Mouse (Mus musculus) liver, embryonic 16.5 days (tissue): ENCODE measurements around the gene Isoc2b. TPM values are rescaled to one million over a fixed set of nuclear protein-coding genes. Genes with fewer than 3 reads are reported as not detected.
A peak's percentile ranks its signal among the peaks of the same experiment; 100 is the strongest.

Experiments used
- ATAC-seq: fragments of 200-750 bp; cut with Nextera tagmentation; 2 replicates; pipeline ENCODE4 v1.8.0; 2017; ENCODE audit warnings: low read depth, mild to moderate bottlenecking, moderate number of reproducible peaks, moderate library complexity
- H3K27ac ChIP-seq: fragments of 300-500 bp; sonication (generic); 2 replicates; pipeline ENCODE4 v1.5.1; 2014; ENCODE audit warnings: mild to moderate bottlenecking, low read length
- H3K27me3 ChIP-seq: fragments of 300-500 bp; sonication (generic); 2 replicates; pipeline ENCODE4 v1.6.1; 2014; ENCODE audit warnings: low read depth, low read length, mixed read lengths; ENCODE audit not compliant: control insufficient read depth, insufficient read depth
- H3K36me3 ChIP-seq: fragments of 300-500 bp; sonication (generic); 2 replicates; pipeline ENCODE4 v1.6.1; 2014; ENCODE audit warnings: mild to moderate bottlenecking; ENCODE audit not compliant: control insufficient read depth, insufficient read depth
- H3K4me1 ChIP-seq: fragments of 300-500 bp; sonication (generic); 2 replicates; pipeline ENCODE4 v1.6.1; 2014; ENCODE audit warnings: low read depth, low read length, mixed read lengths; ENCODE audit not compliant: control insufficient read depth
- H3K4me2 ChIP-seq: fragments of 300-500 bp; sonication (generic); 2 replicates; pipeline ENCODE4 v1.6.1; 2014; ENCODE audit warnings: low read depth, low read length, mixed read lengths
- H3K4me3 ChIP-seq: fragments of 300-500 bp; sonication (generic); 2 replicates; pipeline ENCODE4 v1.5.1; 2014; ENCODE audit warnings: low read depth, mild to moderate bottlenecking, low read length
- H3K9ac ChIP-seq: fragments of 300-500 bp; sonication (generic); 2 replicates; pipeline ENCODE4 v1.6.1; 2014; ENCODE audit warnings: low read depth, low read length
- H3K9me3 ChIP-seq: fragments of 300-500 bp; sonication (generic); replicated peaks from 2 replicates; pipeline ENCODE4 v1.6.1; 2016; ENCODE audit warnings: low read length; ENCODE audit not compliant: control insufficient read depth
- WGBS: fragments of 180-500 bp; shearing (Covaris S2); extraction: QIAGEN DNeasy Blood & Tissue Kit; methylation state at CpG from one replicate; pipeline ENCODE4 v1.1.7; 2014; ENCODE audit not compliant: insufficient replicate concordance; 5-methylcytosine and 5-hydroxymethylcytosine counted together
- polyA plus RNA-seq: library from polyadenylated mRNA; unstranded; fragments of >200 nt; fragmentation: Nextera tagmentation; extraction: Ambion mirVana; gene quantifications from 2 replicates; pipeline ENCODE4 v1.2.1, GENCODE M21; 2015

Isoc2b gene
- 4.1 and 4.8 TPM in 2 replicates for polyA plus RNA-seq

- Histone ChIP-seq H3K4me1 (peaks cover 6% of the 10 kb centered on the region), H3K27me3 (no peaks in the 10 kb centered on the region), H3K27ac (no peak within 1 kb of the TSS), H3K4me2 (no peak within 1 kb of the TSS), H3K36me3 (no peaks in the 10 kb centered on the region), H3K9me3 (no peaks in the 10 kb centered on the region), H3K4me3 (no peak within 1 kb of the TSS), H3K9ac (no peak within 1 kb of the TSS)
- 41% methylated on average over 6 of the region's 6 CpGs for WGBS
- no peak for ATAC-seq
These were observed at the start of gene Isoc2b for GRCm38 (mm10) chr7:4870133-4870532. Gene Isoc2b (minus strand): TSS chr7:4870258.

DNA sequence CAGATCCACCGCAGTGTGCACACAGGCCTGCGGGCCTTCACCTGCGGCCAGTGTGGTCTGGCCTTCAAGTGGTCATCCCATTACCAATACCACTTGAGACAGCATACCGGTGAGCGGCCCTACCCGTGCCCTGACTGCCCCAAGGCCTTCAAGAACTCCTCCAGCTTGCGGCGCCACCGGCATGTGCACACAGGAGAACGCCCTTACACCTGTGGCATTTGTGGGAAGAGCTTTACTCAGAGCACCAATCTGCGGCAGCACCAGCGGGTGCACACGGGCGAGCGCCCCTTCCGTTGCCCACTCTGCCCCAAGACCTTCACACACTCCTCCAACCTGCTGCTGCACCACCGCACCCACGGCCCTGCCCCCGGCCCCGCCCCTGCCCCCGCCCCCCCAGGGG is 49.0 kb upstream of the Isoc2b start:
- no peak for ATAC-seq
- no peak overlapping the region for H3K9ac ChIP-seq
- no peak overlapping the region for H3K4me3 ChIP-seq
- peaks cover 25% of the 10 kb centered on the region for H3K4me1 ChIP-seq
- peaks cover 30% of the 10 kb centered on the region for H3K36me3 ChIP-seq
- H3K9me3 ChIP-seq: no peaks in the 10 kb centered on the region
- peaks cover 18% of the 10 kb centered on the region for H3K27me3 ChIP-seq
- no peak overlapping the region for H3K27ac ChIP-seq
- WGBS: 84% methylated on average over 19 of the region's 21 CpGs
- H3K4me2 ChIP-seq: no peak overlapping the region

- H3K4me3 ChIP-seq: no peak overlapping the region
- peaks cover 30% of the 10 kb centered on the region for H3K36me3 ChIP-seq
- H3K4me2 ChIP-seq: no peak overlapping the region
- H3K27ac ChIP-seq: no peak overlapping the region
- H3K9me3 ChIP-seq: no peaks in the 10 kb centered on the region
- H3K4me1 ChIP-seq: peaks cover 25% of the 10 kb centered on the region
- no peak for ATAC-seq
- no peak overlapping the region for H3K9ac ChIP-seq
- 85% methylated on average over 15 of the region's 15 CpGs for WGBS
- H3K27me3 ChIP-seq: peaks cover 14% of the 10 kb centered on the region
These were observed 48.6 kb upstream of the Isoc2b start for GRCm38 (mm10) chr7:4918681-4919080.

GRCm38 (mm10) chr7:4917494-4917893 is 47.4 kb upstream of the Isoc2b start:
- peaks cover 30% of the 10 kb centered on the region for H3K36me3 ChIP-seq
- H3K27me3 ChIP-seq: peaks cover 2% of the 10 kb centered on the region
- H3K9me3 ChIP-seq: no peaks in the 10 kb centered on the region
- H3K27ac ChIP-seq: no peak overlapping the region
- H3K4me3 ChIP-seq: no peak overlapping the region
- no peak overlapping the region for H3K4me2 ChIP-seq
- ATAC-seq: no peak
- 69% methylated on average over 2 of the region's 2 CpGs for WGBS
- H3K4me1 ChIP-seq: peaks cover 21% of the 10 kb centered on the region
- no peak overlapping the region for H3K9ac ChIP-seq

DNA sequence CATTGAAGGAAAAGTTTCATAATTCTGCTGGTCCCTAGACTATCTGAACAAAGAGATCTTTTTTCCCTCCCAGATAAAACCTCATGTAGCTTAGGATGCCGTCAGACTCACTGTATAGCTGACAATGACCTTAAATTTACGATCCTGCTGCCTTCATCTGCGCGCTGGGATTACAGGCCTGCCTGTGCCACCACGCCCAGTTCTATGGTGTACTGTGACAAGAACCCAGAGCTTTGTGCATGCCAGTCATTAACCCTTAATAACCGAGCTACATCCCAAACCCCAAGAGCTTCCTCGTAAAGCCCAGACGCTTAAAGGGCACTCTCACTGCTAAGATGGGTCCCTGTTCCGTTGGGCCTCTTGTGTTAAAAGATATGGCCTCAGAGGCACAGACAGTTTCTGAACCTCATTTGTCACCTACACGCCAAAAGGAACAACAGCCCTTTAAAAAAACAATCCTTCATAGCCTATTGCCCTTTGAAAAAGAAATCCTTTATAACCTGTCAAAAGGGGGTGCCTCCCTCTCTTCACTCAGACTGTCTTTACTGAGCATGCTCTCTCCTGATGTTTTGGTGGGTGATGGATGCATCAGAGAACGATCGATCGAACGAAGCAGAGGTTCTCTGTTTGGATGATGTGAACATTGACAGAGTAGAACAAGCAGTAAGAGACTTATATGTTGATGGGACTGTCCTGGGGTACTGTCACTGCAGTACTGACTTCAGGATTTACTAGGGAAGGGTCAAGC is 45.8 kb upstream of the Isoc2b start:
- peak; percentile 32 for ATAC-seq

DNA sequence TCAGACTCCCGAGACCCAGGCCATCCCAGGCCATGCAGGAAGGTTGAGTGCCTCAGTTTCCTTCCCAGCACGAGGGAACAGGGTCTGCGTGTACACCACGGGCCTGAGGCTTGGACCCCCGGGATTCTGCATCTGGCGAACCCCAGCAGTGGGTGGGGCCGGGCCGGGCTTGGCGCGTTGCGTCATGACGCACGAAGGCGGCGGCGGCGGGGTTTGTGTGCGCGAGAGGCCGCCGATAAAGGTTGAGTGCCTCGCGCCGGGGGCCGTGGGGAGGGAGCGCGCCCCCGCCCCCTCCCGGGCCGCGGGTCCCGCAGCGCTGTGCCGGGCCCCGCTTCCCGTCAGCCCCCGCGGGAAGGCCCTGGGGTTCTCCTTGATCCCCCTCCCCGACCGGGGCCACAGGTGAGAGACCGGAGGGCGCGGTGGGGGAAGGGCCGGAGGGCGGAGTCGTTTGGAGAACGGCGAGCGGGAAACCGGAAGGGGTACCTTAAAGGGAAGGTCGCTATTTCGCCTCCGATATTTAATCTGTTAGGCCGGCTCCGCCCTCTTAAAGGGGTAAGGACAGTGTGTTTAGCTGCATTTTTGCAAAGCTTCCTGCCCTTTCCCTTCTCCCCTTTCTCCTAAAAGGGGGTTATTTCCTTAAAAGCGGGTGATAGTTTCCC is 45.1 kb upstream of the Isoc2b start, which contains the start of gene Zfp628:
Gene Zfp628 (plus strand): TSS at position 211 of the 659 bp plus-strand sequence.
- peaks cover 23% of the 10 kb centered on the region for H3K36me3 ChIP-seq
- under 1% methylated on average over 51 of the region's 56 CpGs for WGBS
- H3K9ac ChIP-seq: peak within 1 kb of the TSS; percentile 91
- no peaks in the 10 kb centered on the region for H3K27me3 ChIP-seq
- H3K4me3 ChIP-seq: peak within 1 kb of the TSS; percentile 85
- H3K4me1 ChIP-seq: peaks cover 17% of the 10 kb centered on the region
- ATAC-seq: peak; percentile 91
- peak within 1 kb of the TSS; percentile 90 for H3K27ac ChIP-seq
- no peaks in the 10 kb centered on the region for H3K9me3 ChIP-seq
- H3K4me2 ChIP-seq: peak within 1 kb of the TSS; percentile 77

More for the DNA sequence above, 45.8 kb upstream of the Isoc2b start:
- Histone ChIP-seq H3K4me3 (peak overlapping the region; percentile 85), H3K4me2 (peak overlapping the region; percentile 77), H3K27ac (peak overlapping the region; percentile 90), H3K9ac (peak overlapping the region; percentile 91), H3K4me1 (peaks cover 17% of the 10 kb centered on the region), H3K9me3 (no peaks in the 10 kb centered on the region), H3K36me3 (peaks cover 30% of the 10 kb centered on the region), H3K27me3 (no peaks in the 10 kb centered on the region)
- WGBS: 18% methylated on average over 14 of the region's 14 CpGs

- 54% methylated on average over 5 of the region's 5 CpGs for WGBS
- H3K27me3 ChIP-seq: no peaks in the 10 kb centered on the region
These were observed 42.2 kb upstream of the Isoc2b start for GRCm38 (mm10) chr7:4912248-4912647.

DNA sequence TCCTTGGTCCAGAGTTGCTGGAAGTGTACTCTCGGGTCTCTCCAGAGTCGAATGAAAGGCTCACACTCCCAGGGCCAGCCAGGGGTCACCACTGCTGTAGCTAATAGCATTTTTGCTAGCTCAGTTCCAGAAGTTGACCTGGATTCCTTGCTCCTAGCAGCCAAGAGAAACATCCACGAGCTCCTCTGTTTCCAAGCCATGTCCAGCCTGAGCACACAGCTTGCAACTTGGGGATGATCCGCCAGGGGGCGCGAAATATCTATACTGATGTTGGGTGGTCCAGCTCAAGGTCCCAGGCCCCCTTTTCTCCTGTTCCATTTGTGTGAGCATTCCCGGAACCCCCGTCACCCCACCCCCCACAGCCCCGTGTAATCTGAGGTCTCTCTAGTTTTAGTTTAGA is 41.5 kb upstream of the Isoc2b start:
- WGBS: 32% methylated on average over 9 of the region's 9 CpGs
- ATAC-seq: no peak

More at GRCm38 (mm10) chr7:4912248-4912647, 42.2 kb upstream of the Isoc2b start:
- no peak for ATAC-seq
- H3K36me3 ChIP-seq: no peaks in the 10 kb centered on the region
- H3K27ac ChIP-seq: no peak overlapping the region
- H3K4me2 ChIP-seq: no peak overlapping the region
- no peak overlapping the region for H3K4me3 ChIP-seq
- peaks cover 17% of the 10 kb centered on the region for H3K4me1 ChIP-seq
- no peak overlapping the region for H3K9ac ChIP-seq
- no peaks in the 10 kb centered on the region for H3K9me3 ChIP-seq

GRCm38 (mm10) chr7:4906466-4906950 is 36.5 kb upstream of the Isoc2b start, which contains the start of gene Gm36210:
Gene Gm36210 (minus strand): TSS chr7:4906516.
- no peak for ATAC-seq
- Histone ChIP-seq H3K4me1 (no peaks in the 10 kb centered on the region), H3K4me2 (no peak within 1 kb of the TSS), H3K4me3 (no peak within 1 kb of the TSS), H3K27me3 (no peaks in the 10 kb centered on the region), H3K9me3 (no peaks in the 10 kb centered on the region), H3K27ac (no peak within 1 kb of the TSS), H3K36me3 (no peaks in the 10 kb centered on the region), H3K9ac (no peak within 1 kb of the TSS)
- 65% methylated on average over 10 of the region's 10 CpGs for WGBS

More for the DNA sequence above, 41.5 kb upstream of the Isoc2b start:
- Histone ChIP-seq H3K27ac (no peak overlapping the region), H3K4me3 (no peak overlapping the region), H3K36me3 (no peaks in the 10 kb centered on the region), H3K9ac (no peak overlapping the region), H3K4me1 (peaks cover 11% of the 10 kb centered on the region), H3K27me3 (no peaks in the 10 kb centered on the region), H3K4me2 (no peak overlapping the region), H3K9me3 (no peaks in the 10 kb centered on the region)
